Mouse (Mus musculus) thymus, adult 2 months (tissue): ENCODE data around the gene Dnah7c. TPM values are rescaled to one million over a fixed set of nuclear protein-coding genes. Genes with fewer than 3 reads are reported as not detected.
A peak's percentile ranks its signal among the peaks of the same experiment; 100 is the strongest.

Source experiments
- DNase-seq: peaks from one replicate; pipeline ENCODE4 v3.0.0; 2021
- H3K27ac ChIP-seq: fragments of 200-500 bp; 2 replicates; pipeline ENCODE4 v1.5.1; 2012; ENCODE audit warnings: low read length, control low read depth; ENCODE audit not compliant: control insufficient read depth, insufficient read depth
- H3K27me3 ChIP-seq: fragments of 200-500 bp; 2 replicates; pipeline ENCODE4 v1.6.1; 2012; ENCODE audit warnings: mild to moderate bottlenecking, low read length, moderate library complexity, mixed read lengths; ENCODE audit not compliant: control insufficient read depth, insufficient read depth
- H3K36me3 ChIP-seq: fragments of 200-500 bp; 2 replicates; pipeline ENCODE4 v1.6.1; 2012; ENCODE audit warnings: mild to moderate bottlenecking, low read length, moderate library complexity; ENCODE audit not compliant: control insufficient read depth, insufficient read depth
- H3K4me1 ChIP-seq: fragments of 200-500 bp; replicated peaks from 2 replicates; pipeline ENCODE4 v1.6.1; 2012; ENCODE audit warnings: low read length; ENCODE audit not compliant: control insufficient read depth, insufficient read depth
- H3K4me3 ChIP-seq: fragments of 200-500 bp; 2 replicates; pipeline ENCODE4 v1.5.1; 2012; ENCODE audit warnings: mild to moderate bottlenecking, low read length, control low read depth, moderate library complexity; ENCODE audit not compliant: control insufficient read depth, insufficient read depth
- CTCF ChIP-seq: fragments of 200-500 bp; IDR thresholded peaks from 2 replicates; pipeline ENCODE4 v1.5.1; 2012; ENCODE audit warnings: mild to moderate bottlenecking, control low read depth, low read length, moderate library complexity, borderline replicate concordance; ENCODE audit not compliant: control insufficient read depth, poor library complexity, insufficient read depth; ENCODE audit errors: extremely low read depth
- POLR2A ChIP-seq: fragments of 200-500 bp; IDR thresholded peaks from 2 replicates; pipeline ENCODE4 v1.6.1; 2012; ENCODE audit warnings: mild to moderate bottlenecking, low read length, control low read depth, moderate library complexity; ENCODE audit not compliant: control insufficient read depth, poor library complexity, insufficient read depth; ENCODE audit errors: extremely low read depth
- WGBS: fragments of 180-500 bp; shearing (Covaris S2); methylation state at CpG from one replicate; pipeline ENCODE4 v1.1.7; 2018; 5-methylcytosine and 5-hydroxymethylcytosine counted together
- polyA plus RNA-seq: library from polyadenylated mRNA; depleted of rRNA; stranded (reverse); fragments of >200 nt; gene quantifications from 2 replicates; pipeline ENCODE4 v1.2.3, GENCODE M21; 2012

Gene Dnah7c
- polyA plus RNA-seq, 1 experiment, result 0.01 TPM

GRCm38 (mm10) chr1:46852216-46852599 lies 426.8 kb downstream of the Dnah7c start:
- Histone ChIP-seq H3K27ac (peak overlapping the region; percentile 79; the same call in 1 of the 2 replicates), H3K36me3 (no peaks in the 10 kb centered on the region), H3K4me3 (peak overlapping the region; percentile 68), H3K4me1 (no peaks in the 10 kb centered on the region), H3K27me3 (no peaks in the 10 kb centered on the region)
- WGBS, result 4% methylated on average over 4 of the region's 4 CpGs
- DNase-seq, result no peak
- TF ChIP-seq POLR2A, result no peak
- TF ChIP-seq CTCF, result no peak

- no peaks in the 10 kb centered on the region for H3K36me3 ChIP-seq
- DNase-seq, result peak; percentile 60
- H3K4me1 ChIP-seq, result no peaks in the 10 kb centered on the region
- TF ChIP-seq CTCF (no peak), POLR2A (no peak)
- peak overlapping the region; percentile 68 for H3K4me3 ChIP-seq
- H3K27me3 ChIP-seq, result no peaks in the 10 kb centered on the region
- H3K27ac ChIP-seq, result peak overlapping the region; percentile 79
- under 1% methylated on average over 75 of the region's 75 CpGs for WGBS
These were observed 427.3 kb downstream of the Dnah7c start for GRCm38 (mm10) chr1:46852600-46853272.

- DNase-seq, result peak; percentile 97
- Histone ChIP-seq H3K36me3 (no peaks in the 10 kb centered on the region), H3K4me1 (no peaks in the 10 kb centered on the region), H3K27ac (peak overlapping the region; percentile 92), H3K27me3 (no peaks in the 10 kb centered on the region), H3K4me3 (peak overlapping the region; percentile 68)
- peak; percentile 86 for TF ChIP-seq POLR2A
- peak; percentile 42; the same call in 1 of the 2 replicates for TF ChIP-seq CTCF
- under 1% methylated on average over 85 of the region's 86 CpGs for WGBS
These were observed 428.1 kb downstream of the Dnah7c start for GRCm38 (mm10) chr1:46853317-46854035.

- no peak for DNase-seq
- peak overlapping the region; percentile 52 for H3K4me3 ChIP-seq
- no peaks in the 10 kb centered on the region for H3K36me3 ChIP-seq
- no peaks in the 10 kb centered on the region for H3K4me1 ChIP-seq
- peak overlapping the region; percentile 92 for H3K27ac ChIP-seq
- no peaks in the 10 kb centered on the region for H3K27me3 ChIP-seq
- TF ChIP-seq POLR2A (no peak; the same call in 1 of the 2 replicates), CTCF (no peak)
- WGBS, result 27% methylated on average over 18 of the region's 18 CpGs
These were observed 428.9 kb downstream of the Dnah7c start for GRCm38 (mm10) chr1:46854036-46854900.

GRCm38 (mm10) chr1:46856498-46856897 lies 431.1 kb downstream of the Dnah7c start:
- 83% methylated on average over 4 of the region's 4 CpGs for WGBS
- TF ChIP-seq POLR2A (no peak), CTCF (no peak)
- Histone ChIP-seq H3K4me1 (no peaks in the 10 kb centered on the region), H3K27ac (no peak overlapping the region), H3K27me3 (no peaks in the 10 kb centered on the region), H3K36me3 (no peaks in the 10 kb centered on the region), H3K4me3 (no peak overlapping the region)
- no peak for DNase-seq
